Mouse (Mus musculus) liver, adult (tissue): Measurements from ENCODE around the gene Qsox2.

Experiments used
- GATA4 ChIP-seq: IDR thresholded peaks from 2 replicates; pipeline ENCODE4 v1.6.1; 2014; ENCODE audit warnings: mild to moderate bottlenecking, low read length; ENCODE audit not compliant: insufficient replicate concordance

The Qsox2 gene

DNA sequence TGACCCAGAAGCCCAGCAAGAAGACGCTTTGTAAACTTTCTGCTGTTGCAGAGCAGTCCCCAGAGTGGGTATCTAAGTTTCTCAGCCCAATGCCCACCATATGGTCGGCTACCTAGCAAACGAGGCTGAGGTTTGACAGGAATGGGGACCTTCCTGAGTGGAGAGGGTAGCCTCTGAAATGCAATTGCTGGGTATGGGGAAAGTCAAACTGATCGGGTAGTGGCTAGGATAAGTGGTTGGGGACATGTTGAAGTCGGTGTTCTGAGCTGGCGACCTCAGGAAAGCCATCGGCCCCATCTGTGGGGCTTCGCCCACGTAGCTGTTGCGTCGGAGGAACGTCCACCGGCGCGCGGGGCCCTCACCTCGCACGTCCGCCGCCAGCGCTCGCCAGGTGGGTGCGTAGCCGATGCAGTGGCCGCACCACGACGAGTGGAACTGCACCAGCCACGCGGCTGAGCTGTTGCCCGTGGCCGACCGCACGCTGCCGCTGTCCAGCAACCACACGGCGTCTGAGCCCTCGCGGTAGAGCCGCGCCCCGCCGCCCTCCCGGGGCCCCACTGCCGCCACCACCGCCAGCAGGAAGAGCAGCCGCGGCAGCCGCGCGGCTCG lies 540 bp downstream of the Qsox2 start:
- no peak for TF ChIP-seq GATA4

DNA sequence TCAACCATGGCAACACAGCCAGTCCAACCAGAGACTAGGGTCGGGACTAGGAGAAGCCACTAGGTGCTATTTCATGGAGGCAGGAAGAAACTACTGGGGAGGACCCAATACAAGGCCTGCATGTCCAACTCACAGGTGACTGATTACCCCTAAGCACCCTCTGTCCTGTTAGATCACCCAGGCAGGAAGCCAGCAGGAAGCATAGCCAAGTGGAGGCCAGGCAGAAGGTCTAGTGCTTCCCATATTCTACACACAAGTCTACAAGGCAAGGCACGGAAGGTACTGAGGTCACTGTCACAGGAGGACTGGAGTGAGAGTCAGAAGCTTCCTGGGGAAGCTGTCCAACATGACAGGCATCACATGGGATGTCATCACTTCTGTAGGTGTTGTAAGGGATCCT lies 2.6 kb downstream of the Qsox2 start:
- TF ChIP-seq GATA4 = no peak

DNA sequence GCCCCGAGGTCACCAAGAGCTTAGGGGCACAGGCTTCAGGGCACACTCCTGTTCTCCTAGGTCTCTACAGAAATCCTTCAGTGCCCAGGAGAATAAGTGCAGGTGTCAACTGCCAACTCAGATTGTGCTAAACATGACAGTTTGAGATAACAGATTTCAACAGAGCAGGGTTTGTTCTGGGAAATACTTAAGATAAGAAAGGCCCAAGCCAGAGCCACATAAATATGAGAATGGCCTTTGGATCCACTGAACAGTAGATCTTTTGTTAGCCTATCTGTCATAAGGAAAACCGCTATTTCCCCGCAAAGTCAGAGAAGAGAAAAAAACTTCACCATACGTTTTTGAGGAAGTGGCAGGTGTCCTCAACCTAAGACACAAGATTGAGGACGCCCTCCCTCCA lies 3.1 kb downstream of the Qsox2 start:
- TF ChIP-seq GATA4 = no peak

DNA sequence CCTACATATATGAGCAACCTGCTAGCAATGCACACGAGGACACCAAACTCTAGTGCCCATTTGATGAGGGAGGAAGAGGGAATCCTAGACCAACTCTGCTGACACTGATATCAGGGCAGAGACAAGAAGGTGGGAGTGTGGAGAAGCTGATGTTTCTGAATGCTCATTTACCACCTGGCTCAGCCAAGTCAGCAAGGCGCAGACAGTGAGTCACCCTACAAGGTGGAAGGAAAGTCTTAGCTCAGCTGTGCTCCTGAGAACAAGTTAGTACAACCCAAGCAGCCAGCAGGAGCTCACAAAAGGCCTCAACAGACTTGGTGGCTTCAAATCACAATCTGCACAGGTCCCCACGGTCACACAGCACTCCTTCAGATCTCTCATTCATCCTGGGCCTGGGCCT lies 6.0 kb downstream of the Qsox2 start:
- TF ChIP-seq GATA4 = no peak

GRCm38 (mm10) chr2:26230253-26230652 lies 7.1 kb downstream of the Qsox2 start:
- no peak for TF ChIP-seq GATA4

GRCm38 (mm10) chr2:26227788-26228187 lies 9.5 kb downstream of the Qsox2 start:
- no peak for TF ChIP-seq GATA4

- TF ChIP-seq GATA4 = no peak
Measured at GRCm38 (mm10) chr2:26225242-26225641, 12.1 kb downstream of the Qsox2 start.

GRCm38 (mm10) chr2:26223961-26224360 lies 13.4 kb downstream of the Qsox2 start:
- no peak for TF ChIP-seq GATA4

DNA sequence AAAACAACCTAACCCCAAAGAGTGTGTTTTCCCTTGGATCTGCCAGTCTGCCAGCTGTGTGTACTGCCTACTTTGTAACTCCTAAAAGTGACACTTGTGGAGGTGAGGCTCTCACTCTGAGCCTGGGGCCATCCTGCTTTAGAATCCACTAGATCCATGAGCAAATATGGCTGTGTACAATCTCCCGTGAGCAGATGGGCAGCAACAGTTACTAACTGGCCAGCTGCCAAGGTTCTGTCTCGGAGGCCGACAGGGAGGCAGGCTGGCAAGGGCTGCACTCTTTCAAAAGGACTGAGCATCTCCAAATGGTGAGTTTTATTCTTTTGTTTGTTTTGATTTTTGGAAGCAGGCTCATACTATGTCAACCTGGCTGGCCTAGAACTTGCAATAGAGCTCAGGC lies 22.8 kb downstream of the Qsox2 start:
- no peak for TF ChIP-seq GATA4

DNA sequence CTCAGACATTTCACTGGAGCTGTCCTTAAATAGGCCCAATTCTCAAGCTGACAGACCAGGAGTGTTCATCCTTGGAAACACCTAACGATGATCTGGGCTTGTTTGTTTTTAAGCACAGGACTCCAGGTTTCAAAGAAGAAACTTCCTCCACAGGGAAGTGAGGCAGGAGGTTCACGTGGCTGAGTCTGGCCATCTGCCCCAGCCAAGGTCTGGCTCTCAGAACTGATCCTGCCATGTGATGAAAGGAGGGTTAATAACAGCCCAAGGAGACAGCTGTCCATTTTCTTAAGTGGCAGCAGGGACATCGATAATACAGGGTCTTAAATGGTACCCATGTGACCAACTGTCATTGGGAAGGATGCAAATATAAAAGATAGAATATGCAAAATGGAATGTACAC lies 27.8 kb downstream of the Qsox2 start:
- no peak for TF ChIP-seq GATA4

- no peak for TF ChIP-seq GATA4
Measured at GRCm38 (mm10) chr2:26208126-26208789, 29.1 kb downstream of the Qsox2 start, which contains the start of gene Lhx3. TSS of gene Lhx3 (minus strand) at chr2:26208289.

DNA sequence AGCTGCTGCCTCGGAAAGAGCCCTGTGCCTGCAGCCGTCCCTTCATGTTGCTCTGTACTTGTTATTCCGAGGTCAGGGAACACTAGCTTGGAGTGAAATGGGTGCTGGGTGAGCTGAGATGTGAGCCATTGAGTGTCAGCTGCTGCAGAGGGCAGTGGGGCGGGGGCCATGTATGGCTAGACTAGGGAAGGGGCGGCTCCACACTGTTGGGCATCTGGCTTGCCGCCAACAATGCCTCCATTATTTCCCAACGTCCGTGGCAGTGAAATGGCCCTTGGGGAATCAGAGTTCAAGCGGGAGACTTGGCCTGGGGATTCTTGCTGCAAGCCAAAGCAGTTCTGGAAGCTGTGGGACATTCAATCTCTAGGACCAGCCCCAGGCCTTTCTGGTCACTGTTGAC lies 29.8 kb downstream of the Qsox2 start:
- no peak for TF ChIP-seq GATA4

DNA sequence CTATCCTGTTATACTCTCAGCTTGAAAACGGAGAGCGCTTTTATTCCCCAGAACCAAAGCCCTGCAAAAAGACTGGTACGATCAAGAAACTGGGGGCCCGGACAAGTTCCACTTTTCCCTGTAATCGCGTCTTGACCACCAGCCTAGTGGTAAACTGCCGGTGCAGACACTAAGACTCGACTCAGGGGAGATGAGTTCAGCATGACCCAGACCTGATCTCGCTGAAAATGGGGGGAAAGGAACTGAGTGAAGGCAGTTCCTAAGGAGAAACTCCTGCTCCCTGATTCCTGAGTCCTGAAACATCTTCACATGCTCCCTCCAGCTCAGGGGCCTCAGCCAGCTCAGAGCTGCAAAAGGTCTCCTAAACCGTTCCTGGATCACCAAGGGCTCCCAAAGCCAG lies 31.6 kb downstream of the Qsox2 start:
- no peak for TF ChIP-seq GATA4

DNA sequence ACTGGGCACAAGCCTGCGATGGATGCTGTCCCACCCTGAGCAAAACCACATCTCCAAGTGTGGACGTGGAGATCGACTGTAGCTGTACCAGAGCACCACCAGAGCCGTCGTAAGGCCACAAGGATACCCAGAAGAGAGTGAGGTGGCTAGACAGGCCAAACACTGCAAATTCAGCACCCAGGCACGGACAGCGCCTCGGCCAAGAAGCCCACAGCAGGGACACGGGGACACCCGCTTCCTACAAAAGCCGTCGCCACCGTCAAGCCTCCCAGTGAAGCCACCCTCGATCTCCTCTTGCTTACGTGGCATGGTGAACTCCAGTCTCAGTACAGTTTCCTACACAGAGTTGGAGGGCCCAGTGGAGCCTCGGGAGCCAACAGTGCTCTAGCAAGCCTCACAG lies 32.2 kb downstream of the Qsox2 start:
- no peak for TF ChIP-seq GATA4

DNA sequence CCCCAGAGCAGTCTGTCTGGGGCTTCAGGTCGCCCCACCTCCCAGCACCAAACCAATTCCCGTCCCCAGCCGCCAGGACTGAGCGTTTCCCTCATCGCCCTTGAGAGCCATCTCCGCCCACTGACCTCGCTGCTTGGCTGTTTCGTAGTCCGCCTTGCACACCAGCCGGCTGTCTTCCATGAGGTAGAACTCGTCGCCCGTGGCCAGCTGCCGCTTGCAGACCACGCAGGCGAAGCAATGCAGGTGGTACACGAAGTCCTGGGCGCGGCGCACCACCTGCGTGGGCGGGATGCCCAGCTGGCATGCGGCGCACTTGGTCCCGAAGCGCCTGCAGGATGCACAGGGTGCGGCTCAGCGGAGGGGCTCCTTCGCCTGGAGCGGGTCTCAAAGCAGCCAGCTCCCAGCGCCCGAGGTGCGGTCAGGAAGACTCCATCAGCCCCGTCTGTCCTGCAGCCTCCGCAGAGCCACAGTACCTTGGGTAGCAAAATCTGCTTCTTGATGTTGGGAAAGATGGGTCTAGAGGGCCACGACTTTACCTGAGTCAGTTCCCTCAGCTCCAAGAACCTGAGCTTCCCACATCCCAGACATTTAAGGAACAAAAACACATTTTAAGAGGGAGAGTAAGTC lies 34.4 kb downstream of the Qsox2 start:
- no peak for TF ChIP-seq GATA4
